Mouse (Mus musculus) spleen, embryonic (tissue): ENCODE results near the gene Sox2.

Experiments used
- CTCF ChIA-PET: fragments of 350-600 bp; sonication (Branson Sonifier 250); formaldehyde crosslinking; loops from one replicate; lab custom pipeline; 2022; lab: Charles Lee

Gene Sox2

DNA sequence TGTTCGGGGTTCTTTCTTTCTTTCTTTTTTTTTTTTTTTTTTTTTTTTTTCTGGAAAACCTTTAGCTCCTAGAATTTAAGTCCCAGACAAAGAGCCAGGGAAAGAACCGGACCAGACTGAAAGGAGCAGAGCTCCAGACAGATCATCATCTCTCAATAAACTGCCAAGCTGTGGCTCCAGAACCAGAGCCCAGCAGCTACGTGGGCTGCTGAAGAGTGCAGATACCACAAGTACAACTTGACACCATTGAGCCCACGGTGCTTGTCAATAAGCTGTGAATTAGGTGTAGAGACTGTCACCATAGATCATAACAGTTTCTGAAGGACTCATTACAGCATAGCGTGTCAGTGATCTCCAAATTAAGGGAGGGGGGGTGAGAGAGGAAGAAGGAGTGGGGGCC is 7.1 kb upstream of the Sox2 start:
- CTCF ChIA-PET = no interaction called here

DNA sequence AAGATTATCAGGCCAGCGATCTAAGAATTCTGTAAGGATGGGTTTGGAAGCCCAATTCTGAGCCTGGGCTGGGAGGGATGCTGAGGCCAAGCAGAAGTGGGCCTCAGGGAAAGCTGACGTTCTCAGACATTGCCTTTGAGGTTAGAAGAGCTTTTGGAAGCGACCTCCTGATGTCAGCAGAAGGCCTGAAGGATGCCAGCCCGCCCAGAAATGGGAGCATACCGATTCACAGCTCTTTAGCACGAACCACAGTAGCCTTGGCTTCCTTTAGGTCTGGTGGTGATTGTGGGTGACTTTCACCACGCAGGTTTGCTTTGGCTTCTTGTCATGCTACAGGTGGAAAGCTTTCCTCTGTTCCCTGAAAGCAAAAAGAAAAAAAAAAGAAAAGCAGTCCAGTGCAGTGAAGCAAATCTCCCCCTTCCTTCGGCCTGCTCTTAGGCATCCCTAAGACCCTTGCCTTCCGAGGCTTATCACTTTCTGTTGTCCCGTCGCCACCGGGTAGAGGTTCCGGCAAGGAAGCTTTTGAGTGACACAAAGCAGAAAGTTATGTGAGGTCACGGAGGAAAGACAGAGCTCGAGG is 6.6 kb upstream of the Sox2 start:
- CTCF ChIA-PET = no interaction called here

DNA sequence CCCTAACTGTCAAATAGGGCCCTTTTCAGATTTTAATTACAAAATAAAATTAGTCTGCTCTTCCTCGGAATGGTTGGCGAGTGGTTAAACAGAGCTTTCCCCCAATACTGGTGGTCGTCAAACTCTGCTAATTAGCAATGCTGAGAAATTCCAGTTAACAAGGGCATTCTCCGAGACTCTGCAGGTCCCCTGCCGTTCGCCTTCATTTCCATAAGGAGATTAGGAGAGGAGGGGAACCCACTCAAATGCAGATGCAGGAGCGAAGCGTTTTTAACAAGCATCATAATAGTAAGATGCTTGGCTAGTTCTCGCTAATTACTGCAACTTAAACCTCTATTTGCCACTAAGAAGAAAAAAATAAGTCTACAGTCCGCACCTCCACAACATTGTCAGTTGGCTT is 4.0 kb upstream of the Sox2 start:
- CTCF ChIA-PET = no interaction called here

DNA sequence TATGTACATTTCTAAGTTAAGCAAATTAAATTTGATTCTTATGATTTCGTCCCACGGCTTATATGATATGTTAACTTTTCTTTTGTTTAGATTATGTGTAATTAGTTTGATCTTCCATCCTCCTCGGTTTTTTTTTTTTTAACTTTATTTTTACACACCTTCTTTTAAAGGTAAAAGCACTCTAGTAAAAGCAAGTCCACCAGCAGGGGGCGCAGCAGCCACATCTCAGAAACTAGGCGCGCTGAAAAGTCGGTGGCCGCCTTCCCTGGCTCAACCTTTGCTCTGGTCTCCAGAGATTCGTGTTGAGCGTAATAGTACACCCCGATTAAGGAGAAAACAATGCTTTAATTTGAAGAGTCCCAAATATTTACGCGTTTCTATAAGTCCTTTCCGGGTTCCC is 2.5 kb upstream of the Sox2 start:
- CTCF ChIA-PET = no interaction called here

DNA sequence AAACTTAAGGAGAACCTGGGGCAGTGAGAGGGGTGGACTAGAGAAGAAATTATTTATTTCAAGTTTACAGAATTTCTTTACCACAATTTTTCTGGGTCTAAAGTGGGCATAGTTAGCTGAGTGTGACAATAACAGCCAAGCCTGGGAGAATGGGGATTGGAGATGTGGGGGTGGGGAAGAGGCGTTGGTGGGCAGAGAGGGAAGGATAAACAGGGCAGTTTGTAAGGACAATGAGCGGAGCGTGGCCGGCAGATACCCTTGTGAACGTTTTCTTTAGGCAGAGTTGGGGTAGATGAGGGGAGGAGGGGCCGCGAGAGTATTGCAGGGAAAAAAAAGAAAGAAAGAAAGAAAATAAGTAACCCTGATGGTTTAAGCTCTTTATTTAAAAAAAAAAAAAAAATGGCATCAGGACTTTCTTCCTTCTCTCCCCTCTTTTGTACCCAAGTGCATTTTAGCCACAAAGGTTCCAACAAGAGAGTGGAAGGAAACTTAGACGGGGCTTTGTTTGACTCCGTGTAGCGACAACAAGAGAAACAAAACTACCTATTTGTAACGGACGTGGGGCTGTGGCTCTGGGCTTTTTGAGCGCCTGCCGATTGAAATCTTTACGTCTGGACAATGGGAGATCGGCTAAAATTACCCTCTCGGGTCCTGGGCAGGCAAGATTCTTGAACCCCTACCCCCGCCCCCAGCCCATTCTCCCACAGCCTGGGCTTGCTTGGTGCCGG is 1.9 kb upstream of the Sox2 start:
- CTCF ChIA-PET = no interaction called here

DNA sequence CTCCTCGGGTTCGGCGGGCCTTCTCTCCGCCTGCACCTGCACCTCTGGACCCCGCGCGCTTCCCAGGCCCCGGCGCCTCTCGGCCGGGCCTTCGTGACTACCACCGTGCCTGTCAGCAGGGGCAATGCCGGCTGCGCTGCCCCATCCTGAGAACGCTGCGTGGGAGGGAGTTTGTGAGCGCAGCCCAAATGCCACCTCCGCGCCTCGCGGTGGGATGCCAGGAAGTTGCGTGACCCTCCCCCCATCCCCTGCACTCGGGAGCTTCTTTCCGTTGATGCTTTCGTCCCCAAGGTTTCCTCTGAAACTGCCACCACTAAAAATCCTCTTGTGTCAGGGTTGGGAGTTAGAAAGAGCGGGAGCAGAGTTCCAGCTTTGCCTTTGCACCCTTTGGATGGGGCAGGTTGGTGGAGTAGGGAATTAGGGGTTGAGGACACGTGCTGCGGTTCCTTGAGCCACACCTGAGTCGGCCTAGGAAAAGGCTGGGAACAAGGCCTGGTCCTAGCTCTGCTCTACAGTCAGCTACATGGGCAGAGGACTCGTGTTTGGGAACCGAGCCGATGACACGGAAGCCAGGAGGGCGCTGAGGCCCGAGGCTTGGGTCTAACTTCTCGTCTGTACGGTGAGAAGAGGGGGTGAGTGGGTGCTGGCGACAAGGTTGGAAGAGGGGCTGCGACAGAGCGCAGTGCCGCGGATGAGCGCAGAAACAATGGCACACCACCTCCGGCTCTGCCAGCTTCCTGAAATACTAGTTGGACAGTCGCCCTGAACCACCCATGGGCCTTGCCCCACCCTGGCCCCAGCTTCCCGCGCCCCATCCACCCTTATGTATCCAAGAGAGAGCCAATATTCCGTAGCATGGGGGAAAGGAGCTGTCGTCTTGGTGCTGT is 1.1 kb upstream of the Sox2 start:
- CTCF ChIA-PET = no interaction called here

DNA sequence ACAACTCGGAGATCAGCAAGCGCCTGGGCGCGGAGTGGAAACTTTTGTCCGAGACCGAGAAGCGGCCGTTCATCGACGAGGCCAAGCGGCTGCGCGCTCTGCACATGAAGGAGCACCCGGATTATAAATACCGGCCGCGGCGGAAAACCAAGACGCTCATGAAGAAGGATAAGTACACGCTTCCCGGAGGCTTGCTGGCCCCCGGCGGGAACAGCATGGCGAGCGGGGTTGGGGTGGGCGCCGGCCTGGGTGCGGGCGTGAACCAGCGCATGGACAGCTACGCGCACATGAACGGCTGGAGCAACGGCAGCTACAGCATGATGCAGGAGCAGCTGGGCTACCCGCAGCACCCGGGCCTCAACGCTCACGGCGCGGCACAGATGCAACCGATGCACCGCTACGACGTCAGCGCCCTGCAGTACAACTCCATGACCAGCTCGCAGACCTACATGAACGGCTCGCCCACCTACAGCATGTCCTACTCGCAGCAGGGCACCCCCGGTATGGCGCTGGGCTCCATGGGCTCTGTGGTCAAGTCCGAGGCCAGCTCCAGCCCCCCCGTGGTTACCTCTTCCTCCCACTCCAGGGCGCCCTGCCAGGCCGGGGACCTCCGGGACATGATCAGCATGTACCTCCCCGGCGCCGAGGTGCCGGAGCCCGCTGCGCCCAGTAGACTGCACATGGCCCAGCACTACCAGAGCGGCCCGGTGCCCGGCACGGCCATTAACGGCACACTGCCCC is 586 bp downstream of the Sox2 start:
- CTCF ChIA-PET = no interaction called here

DNA sequence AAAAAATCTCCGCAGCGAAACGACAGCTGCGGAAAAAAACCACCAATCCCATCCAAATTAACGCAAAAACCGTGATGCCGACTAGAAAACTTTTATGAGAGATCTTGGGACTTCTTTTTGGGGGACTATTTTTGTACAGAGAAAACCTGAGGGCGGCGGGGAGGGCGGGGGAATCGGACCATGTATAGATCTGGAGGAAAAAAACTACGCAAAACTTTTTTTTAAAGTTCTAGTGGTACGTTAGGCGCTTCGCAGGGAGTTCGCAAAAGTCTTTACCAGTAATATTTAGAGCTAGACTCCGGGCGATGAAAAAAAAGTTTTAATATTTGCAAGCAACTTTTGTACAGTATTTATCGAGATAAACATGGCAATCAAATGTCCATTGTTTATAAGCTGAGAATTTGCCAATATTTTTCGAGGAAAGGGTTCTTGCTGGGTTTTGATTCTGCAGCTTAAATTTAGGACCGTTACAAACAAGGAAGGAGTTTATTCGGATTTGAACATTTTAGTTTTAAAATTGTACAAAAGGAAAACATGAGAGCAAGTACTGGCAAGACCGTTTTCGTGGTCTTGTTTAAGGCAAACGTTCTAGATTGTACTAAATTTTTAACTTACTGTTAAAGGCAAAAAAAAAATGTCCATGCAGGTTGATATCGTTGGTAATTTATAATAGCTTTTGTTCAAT is 1.4 kb downstream of the Sox2 start:
- CTCF ChIA-PET = no interaction called here

DNA sequence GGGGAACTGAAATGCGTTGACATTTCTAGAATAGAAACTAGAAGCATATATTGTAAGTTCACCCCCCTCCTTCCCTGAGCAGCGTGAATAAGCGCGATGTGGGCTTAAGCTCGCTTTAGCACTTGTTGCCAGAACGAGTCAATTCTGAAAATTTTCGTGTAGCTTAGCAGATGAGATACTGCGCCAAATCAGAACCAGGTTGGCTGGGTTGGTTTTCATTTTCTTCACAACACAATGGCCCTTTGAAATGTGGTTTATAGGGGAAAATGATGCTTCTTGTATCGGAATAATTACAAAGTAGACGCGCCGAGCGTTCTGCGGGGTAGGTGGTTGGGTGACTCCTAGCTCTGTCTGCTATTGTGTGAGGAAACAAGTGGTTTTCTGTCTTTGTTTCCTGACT is 2.4 kb downstream of the Sox2 start:
- CTCF ChIA-PET = no interaction called here

DNA sequence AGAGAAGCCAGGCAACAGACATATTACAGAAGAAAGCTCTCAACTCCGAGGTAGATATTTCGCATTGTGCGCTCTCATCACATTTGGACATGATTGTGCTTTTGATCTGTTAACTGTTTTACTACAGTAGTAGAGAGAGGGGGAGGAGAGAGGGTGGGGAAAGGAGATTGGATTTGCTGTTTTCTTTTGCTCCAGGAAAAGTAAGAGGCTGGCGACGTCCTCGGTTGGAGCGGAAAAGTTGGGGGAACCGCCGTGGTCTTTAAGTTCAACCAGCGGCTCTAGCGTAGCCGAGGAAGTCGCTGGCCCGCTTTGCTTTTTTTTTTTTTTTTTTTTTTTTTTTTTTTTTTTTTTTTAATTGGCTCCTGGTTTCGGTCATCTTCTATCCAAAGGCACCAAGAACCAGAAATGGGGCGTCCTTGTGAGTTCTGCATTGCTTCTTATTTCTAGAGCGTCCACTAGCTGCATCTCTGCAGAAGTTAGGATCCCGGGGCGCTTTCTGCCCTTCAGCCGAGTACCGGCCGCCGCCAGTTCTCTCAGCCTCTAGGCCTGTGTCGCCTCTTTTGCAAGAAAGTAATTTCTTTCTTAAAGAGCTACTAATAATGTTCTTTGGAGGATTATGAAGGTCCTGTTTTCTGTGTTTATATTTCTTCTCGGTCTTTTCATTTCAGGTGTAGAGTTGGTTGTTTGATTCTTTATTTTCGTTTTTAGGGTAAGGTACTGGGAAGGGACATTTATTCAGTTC is 3.2 kb downstream of the Sox2 start:
- CTCF ChIA-PET = no interaction called here

DNA sequence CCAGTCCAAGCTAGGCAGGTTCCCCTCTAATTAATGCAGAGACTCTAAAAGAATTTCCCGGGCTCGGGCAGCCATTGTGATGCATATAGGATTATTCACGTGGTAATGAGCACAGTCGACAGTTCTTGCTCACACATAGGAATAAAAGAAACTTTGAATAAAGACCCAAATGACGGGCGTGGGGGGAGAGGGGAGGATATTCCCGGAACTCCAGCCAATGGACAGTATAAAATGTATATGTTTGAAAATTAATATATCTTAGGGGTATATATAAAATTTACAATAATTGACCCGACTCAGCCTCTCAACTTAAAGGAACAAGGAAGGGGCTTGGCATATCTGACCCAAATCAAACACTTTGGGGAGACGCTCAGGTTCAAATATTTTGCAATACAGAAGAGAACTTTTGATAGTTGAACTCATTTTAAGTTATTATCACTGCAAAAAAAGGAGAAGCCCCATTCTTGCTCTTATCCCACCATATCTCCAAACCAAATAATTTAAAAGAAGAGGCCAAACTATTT is 3.8 kb downstream of the Sox2 start:
- CTCF ChIA-PET = no interaction called here

DNA sequence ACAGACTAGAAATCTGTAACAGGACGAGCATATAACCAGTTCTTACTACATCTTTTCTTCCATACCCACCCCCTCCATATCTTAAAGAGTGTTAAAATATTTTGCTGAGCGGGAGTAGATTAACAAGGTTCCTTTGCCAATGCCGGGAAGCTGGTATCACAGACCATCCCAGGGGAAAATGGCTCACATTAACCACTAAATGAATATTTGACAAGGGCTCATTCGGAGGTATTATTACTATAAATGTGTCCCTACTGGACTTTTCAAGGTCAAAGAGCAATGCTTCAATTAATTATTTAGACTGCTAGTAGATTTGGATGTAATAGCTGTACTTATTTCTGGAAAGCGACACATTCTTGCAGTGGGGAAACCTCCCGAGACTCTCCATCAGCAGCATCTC is 4.6 kb downstream of the Sox2 start:
- CTCF ChIA-PET = no interaction called here

DNA sequence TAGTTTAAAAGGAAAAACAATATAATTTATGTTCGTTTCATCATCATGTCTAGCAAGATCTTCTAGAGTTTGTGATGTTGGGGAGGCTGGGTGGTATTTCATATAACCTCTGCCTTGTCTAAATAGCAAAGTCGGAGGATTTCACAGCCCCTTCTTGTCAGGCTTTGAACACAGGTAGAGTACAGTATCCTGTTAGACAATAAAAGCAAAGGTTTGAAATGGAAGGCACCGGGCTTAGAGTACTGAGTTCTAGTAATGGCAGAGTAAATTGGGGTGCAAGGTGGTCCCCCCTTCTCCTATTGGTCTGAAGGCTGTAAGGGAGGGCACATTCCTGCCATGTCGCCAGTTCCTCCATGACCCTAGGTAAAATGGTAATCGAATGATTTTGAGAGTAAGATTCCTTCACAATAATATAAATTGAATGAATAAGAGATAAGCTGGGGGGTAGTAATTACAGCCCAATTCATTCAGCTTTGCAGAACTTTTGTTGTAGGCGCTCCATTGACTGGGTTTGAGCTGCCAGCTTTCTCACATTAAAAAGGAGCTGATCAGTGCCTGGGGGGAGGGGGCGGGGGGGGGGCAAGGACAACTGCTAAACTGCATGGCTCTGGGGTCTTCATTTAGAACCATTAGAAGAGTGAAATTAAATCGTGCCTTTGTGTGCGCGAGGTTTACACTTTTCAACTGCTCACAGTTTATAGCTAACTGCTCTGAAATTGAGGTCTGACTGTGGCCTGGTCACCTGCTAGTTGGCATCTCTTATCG is 5.3 kb downstream of the Sox2 start:
- CTCF ChIA-PET = no interaction called here

DNA sequence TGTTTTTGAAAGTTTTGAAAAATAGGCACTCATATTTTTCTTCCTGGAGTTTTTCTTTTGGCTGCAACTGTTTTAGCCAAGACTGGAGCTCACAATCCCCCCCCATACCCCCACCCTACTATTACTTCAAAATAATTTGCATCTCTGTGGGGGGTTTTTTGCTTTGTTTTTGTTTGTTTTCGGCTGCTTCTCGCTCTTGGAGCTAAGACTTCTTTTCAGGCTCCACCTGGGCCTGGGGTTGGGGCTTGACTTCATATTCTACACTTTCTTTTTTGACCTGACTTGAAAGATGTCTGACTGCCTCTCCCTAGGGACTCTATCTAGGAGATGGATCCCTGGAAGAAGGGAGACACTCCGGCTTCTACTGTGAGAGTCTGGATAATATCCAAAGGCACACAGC is 5.9 kb downstream of the Sox2 start:
- CTCF ChIA-PET = no interaction called here

DNA sequence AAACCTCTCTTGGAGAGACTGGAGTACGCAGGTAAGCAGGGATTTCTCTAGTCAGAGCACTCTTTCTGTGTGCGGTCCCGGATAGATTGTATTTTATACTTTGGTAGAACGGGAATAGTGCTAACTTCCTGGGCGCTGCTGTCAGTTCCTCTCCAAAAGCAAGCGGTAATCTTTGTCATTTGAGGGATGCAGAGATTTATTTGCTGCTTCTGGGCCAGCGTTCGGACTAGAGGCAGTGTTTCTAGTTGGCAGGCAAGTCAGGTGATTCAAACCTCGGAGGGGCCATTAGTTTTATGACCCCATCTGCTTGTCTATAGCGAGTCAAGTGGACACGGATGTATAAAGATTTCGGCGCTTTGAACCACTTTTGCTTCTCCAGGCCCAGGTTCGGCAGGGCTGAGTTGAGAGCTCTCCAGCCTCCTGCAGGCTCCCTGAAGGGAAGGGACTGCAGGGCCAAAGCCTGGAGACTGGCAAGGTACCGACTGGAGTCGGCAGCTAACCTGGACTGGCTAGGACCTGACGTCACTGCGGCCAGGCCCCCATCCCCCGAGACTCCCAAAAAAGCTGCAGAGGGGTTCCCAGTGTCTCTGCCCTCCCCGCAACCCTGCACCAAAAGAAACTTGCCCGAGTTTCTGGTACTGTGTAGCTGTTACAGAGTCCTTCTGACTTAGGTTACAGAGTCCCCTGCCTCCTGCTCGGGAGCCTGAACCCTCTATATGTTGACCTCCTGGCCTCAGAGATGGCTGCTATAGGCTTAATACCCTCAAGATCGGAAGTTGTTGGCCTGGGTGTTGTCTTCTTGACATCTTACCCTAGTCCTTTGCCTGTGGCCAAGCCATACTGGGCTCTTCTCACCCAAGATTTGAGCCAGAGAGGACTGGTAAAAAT is 6.9 kb downstream of the Sox2 start:
- CTCF ChIA-PET = no interaction called here

DNA sequence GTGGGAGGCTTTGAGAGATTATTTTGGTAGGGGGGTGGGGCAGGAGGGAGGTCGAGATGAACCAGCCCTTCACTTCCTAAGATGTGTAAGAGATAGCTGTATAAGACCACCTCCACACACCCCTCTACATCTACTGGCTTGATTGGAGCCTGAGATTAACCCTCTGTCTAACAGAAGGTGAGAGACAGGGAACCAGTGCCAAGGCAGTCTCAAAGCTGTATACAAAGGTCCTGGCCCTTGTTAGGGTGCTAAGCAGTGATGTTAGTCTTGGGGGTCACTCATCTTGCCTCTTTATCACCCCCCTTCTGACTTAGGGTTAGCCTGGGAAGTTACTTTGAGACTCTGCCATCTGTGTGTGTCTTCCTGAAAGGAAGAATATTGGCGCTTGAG is 7.5 kb downstream of the Sox2 start:
- CTCF ChIA-PET = no interaction called here

DNA sequence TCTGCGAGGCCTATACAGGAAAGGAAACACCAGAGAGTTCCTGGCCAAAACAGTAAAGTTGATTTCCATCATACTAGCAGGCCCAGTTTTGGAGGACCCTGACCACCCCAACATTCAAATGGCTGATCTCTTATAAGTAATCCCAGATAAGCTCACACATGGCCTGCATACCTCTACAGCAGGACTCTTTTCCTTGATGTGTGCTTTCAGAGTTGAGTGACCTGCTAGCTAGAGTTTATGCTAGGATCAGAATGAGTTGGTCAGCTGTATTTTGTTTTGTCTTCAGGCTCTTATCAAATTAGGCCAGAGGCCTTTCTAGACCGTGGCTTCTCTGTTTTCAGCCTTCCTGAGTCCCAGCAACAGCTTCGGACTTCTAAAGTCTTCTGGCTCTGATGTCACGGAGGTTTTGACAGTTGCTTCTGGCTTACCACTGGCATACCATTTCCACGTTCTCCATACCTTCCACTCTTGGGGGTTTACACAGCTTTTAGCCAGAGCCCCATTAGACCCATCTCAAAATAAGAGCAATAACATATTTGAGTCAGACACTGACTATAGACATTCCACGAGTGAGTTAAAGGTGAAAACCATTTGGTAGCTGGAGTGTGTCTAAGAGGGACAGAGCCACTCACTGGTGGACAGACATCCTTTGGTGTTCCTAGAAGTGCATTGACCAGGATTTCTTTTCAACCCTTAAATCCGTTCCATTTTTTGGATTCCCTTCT is 8.2 kb downstream of the Sox2 start:
- CTCF ChIA-PET = no interaction called here

DNA sequence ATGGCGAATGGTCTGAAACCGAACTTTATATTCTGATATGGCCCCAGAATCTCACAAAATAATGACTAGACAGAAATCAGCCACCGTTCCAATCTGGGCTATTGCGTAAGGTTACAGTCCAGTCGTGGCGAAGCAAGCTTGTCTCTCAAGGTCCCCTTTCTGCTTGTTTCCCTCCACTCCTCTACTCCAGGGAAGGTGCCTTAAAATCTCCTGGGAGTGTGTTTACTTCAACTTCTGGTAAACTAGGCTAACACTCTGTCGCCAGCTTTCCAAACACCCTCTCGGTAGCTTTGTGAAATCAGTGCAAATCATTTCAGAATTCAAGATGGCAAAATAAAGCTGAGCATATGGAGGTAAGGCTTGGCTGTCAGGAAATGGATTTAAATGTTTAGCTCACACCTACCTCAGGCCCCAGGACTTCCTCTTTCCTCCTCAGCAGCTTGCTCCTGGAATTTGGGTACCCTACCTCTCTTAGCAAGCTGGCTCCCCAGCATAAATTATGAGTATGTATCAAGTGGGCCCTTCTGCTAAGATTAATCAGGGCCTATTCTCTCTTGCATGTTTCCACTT is 8.8 kb downstream of the Sox2 start:
- CTCF ChIA-PET = no interaction called here
